Mouse (Mus musculus) lung, postnatal 10 days (tissue): ENCODE measurements around the gene Tnf.
A peak's percentile ranks its signal among the peaks of the same experiment; 100 is the strongest.

Experiments
- DNase-seq: peaks from one replicate; pipeline ENCODE4 v3.0.0; 2021

Gene Tnf

DNA sequence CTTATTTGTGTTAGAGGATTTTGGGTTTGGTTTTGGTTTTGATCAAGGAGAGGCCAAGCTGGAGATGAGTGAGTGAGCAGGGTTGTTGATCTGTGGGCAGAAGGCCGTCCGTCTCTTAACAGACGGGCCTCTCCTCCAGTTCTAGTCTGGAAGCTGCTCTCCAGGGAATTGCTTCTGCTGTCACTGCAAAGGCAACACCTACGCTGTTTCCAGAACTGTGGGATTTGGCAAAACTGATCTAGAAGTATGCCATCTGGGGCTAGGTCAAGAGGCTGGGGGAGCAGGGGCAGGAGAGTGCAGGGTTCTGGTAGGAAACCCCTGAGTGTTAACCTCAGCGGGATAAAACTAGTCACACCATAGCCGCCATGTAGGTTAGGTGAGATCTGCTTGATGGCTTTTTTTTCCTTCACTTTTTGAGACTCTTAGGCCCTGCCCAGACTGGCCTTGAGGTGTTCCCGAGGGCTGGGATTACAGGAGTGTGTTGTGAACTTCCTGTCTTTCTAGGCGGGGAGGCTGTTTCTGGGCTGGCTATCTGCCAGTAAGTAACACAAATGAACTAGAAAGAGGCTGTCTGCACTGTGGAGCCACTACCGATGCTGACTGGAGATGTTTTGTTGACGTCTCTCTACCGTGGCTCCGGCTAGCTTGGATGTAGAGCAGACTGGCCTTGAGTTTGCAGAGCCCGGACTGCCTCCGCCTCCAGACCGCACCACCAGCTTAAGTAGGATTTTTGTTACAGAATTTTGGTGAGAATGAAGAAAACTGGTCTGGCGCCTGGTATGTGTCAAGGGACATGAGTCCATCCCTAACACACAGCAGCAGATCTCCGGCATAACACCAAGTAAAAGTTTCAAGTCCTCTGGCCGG lies 31.5 kb upstream of the Tnf start, which contains the start of gene Atp6v1g2:
Gene Atp6v1g2 (plus strand): TSS at position 547 of the 867 bp plus-strand sequence.
- no peak for DNase-seq

DNA sequence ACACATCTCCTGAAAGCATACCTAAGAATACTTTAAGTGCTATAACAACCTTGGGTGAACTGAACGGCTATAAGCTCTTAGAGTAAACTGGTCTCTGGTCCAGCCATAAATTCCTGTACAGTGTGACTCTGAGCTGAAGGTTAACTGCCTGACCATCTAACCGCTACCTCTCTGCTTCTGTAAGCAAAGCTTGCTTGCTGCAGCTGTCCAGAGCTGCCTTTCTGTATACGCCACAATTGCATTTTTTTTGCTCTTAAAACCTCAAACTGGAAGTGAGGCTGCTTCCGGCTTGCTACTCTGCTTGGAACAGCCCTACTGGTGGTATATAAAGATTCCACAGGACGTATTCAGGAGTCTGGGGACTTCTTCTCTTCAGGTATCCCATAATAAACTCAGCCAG lies 30.9 kb upstream of the Tnf start:
- DNase-seq = no peak

DNA sequence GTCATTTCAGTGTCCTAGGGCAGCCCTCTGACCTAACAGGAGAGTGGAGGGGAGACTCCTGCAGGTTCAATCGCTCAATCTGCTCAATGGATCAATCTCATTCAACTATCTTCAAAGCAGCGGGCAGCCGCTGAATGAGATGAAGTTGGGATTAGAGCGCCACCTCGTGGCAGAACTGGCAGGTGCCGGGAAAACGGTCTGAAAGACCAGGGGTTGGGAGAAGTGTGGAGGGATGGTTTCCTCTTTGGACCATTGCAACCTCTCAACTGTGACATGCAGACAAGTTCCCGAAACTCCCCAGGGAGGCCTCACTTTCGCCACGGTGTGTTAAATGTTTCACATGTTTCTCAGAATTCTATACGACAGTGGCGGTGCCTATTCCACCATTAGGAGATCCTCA lies 30.2 kb upstream of the Tnf start:
- DNase-seq = peak; percentile 90

DNA sequence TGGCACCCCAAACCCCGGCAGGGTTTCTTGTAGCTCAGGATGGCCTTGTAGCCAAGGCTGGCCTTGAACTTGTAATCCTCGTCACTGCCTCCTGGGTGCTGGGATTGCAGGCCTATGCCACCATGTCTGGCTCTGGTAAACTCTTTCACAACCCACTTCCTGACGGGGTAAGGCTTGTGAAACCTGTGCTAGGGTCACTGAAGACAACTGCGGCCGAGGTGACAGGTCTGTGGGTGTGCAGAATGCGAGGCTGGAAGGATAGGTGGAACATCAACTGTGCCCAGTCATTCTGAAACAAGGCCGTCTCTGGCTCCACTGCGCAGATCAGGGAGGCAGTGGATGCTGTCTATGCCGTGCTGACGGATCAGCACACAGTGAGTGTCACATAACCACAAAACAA lies 29.2 kb upstream of the Tnf start:
- DNase-seq = no peak

DNA sequence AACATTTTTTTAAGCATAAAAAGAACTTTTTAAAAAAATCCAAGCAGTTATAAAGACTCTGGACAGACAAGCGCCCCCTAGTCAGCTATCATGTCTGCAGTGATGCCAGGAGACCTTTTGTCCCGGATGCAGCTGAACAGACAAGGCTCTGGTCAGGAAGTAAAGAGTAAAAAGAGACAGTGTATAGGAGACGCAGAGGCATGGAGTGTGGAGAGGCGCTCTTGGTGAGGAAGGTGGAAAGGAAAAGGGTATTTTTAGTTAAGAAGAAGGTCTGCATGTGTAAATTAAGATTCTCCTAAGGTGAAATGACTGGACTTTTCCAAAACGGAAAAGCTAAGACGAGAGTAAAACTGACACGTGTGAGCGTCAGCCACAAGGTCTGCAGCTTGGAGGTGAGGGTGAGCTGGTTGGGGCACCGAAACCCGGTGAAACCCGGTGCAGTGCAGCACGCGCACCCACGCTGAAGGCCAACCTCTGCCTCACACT lies 24.8 kb upstream of the Tnf start:
- DNase-seq = no peak

DNA sequence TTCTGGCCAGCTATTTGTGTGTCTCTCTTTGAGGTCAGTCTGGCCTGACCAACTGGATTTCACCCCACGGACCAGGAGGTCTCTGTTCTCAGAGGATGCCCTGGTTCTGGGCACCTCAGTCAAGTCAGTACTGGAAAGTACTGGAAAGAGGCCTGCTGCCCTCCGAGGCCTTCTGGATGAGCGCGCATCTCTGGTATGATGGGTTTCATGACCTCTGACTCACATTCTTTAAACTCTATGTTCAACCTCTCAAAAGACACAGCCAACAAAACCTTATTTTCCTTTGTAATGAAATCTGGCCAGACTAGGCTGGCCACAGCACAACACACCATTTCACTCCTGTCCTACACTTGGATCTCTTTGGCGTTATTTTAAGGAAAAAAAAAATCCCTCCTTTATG lies 23.6 kb upstream of the Tnf start:
- no peak for DNase-seq

DNA sequence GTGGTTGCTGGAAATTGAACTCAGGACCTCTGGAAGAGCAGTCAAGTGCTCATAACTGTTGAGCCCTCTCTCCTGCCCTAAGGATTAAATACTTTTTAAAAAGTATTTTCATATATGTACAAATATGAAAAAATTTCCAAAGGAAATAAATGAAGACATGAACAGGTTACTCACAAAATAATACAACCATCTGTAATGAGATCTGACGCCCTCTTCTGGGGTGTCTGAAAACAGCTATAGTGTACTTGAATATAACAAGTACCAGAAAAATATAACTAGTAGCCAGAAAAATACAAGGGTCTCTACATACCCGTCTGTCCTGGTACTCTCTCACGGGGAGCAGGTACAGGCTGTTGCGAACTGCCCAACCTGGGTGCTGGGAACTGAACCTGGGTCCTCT lies 22.8 kb upstream of the Tnf start:
- no peak for DNase-seq

DNA sequence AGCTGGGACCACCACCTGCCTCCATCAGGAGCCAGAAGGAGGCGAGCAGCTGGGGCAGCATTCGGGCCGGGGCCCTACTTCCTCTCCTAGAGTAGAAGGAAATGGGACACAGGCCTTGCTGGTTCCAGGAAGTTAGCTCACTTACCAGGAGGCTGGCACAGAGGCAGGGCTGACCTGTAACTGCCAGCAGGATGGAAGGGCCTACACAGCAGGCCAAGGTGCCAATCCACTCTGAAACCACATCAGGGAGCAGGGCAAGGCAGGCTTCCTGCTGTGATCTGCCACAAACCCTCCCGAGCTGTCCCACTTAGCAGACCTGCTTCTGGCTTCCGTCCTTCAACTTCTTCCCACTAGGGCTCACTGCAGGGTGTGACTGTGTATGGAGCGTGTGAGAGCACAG lies 20.5 kb upstream of the Tnf start:
- peak; percentile 53 for DNase-seq

DNA sequence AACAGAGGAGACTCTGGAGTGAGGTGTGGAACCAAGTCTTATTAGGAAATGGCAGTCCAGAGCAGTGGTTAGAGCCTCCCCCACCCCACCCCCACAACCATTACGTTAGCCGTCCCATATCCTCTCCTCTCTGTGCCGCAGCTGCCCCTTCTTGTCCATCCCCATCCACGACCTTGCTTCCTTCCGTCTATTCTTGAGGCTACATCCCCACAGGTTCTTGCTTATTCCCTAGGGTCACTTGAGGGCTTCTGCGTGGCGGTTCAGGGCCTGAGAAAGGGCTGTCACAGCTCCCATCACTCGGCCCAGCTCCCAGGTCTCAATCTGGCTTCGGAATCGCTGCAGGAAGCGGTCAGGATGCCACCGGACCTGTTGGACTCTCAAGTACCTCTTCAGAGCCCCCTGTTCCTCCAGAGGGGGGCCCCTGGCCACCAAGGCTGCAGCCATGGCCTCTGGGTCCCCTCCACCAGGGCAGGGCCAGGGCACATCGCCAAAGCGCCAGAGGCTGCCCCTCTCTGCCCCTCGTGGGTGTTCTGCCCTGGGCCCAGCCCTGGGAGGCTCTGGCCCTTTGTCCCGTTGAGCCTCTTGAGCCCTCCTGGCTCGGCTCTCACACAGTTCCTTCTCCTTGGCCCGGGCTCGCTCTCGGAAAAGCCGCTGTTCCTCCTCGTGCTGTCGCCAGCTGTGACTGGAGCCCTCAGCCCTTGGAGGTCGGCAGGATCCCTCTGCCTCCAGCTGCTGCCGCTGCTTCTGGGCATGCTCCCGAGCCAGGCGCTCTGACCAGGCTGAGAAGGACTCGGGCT lies 18.5 kb upstream of the Tnf start, which contains the start of gene Gm16181:
Gene Gm16181 (plus strand): TSS at position 679 of the 797 bp plus-strand sequence.
- DNase-seq = peak; percentile 78

DNA sequence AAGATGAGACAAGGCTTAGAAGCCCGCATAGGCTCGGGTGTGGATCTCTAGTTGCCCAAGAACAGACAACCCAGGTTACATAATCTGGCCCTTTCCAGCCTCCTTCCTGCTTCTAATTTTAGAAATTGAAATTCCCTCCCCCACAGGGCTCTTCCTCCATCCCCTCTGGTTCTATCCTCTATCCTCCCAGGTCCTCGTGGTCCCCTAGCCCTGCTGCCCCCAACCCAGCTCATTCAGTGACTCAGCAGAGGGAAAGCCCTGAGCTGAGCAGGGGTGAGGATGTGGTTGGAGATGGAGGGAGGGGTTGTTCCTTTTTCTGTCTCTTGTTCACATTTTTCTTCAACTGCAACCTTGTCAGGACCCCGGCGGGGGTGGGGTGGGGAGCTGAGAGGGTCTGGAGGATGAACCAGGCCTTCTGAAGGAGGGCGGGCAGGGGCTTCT lies 17.8 kb upstream of the Tnf start:
- no peak for DNase-seq

DNA sequence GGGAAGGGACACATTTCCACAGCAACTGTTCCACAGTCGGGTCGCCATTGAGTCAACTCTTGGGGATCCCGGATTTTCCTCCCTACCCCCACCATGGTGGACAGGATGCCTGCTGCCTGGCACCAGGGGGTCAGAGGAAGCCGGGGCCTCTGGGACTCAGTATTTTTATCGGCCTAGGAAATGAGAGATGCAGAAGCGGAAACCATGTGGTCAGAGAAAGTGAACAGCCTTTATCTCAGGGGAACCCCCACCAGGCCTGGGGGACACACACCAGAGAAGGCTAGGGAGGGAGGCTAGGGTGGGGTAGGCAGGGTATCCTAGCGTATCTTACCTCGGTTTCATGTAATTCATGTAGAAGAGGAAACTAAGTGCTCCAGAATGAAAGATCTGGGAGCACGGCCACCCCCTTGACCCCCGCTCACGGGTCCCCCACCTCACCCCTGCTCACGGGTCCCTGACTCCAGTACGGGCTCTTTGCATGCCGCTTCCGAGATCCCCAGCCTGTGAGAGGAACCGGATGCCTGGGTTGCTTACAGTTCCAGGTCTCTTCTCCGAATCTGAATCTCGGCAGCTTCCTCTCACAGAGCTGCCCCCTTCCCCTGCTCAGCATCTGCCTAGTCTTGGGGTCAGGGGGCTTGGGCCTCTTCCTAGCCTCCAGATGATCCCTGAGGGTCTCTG lies 16.8 kb upstream of the Tnf start:
- peak; percentile 73 for DNase-seq

DNA sequence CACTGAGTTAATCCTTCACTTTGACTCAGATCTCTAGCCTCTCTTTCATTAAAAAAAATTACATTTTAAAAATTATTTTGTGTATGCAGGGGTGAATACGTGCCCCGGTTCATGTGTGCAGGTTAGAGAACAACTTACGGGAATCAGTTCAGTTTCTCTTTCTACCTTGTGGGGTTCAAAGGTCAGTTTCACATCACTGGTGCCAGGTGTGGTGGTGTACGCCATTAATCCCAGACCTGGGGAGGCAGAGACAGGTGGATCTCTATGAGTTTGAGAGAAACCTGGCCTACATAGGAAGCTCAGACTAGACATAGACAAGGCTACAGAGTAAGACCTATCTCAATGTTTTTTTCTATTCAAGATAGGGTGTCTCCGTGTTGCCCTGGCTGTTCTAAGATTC lies 11.3 kb upstream of the Tnf start:
- no peak for DNase-seq

DNA sequence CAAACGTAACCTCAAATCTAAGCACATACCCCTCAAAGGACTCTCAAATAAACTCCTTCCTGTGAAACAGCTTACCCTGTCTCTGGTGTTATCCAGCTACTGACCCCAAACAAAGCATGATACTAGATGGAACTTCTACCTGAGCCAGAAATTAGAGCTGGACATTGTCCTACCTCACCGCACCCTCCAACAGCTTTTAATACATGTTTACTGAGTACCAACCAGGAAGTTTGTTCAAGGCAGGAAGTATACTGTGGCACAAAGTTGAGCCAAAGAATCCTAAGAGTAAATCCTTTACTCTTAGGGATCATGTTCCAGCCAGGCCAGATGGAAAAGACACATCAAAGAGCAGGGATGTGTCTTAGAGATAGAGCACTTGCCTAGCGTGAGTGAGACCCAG lies 8.8 kb upstream of the Tnf start:
- no peak for DNase-seq

DNA sequence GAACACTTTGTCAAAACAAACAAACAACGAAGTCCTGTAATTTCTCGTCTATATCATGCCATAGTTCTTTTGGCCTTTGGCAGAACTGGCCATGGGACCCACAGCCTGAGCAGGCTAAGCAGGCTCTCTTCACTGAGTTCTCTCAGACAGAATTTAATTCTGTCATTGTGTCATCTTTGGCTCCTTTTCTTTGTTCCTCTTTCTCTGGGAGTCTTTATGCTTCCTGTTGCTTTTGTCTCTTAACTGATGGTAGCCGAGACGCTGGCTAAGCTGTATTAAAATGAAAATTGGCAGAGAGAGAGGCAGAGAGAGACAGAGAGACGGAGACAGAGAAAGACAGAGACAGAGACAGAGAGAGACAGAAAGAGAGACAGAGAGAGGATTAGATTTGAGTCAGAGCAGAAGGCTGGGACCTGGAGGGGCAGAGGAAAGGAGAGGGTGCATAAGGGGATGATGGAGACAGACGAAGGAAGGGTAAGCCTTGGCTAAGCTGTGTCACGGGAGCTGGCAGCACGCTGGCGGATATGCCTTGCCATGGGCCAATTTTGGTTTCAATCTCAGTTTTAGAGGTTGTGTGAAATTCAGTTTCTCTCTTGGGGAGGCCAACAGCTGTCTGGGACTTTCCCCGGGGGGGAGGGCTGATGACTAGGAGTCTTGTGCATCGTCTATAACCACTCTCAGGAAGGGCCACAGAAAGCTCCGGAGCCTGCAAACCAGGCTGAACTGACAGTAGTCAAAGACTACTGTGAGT lies 8.2 kb upstream of the Tnf start:
- DNase-seq = no peak

DNA sequence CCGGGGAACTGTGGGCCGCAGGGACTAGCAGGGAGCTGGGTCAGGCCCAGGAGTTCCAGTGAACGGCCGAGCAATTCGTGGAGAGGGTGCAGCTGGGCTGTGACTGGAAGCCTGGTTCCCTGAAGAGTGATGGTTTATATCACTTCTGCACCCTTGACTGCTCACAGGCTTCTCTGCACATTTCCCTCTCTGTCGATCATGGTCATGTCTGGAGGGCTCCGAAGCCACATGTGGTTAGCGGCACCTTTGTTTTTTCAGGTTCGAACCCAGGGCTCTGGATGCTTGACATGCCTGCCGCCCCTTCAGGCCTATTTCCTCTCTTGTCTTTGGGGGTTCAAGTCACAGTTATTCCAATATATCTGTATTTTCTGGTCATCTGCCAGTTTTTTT lies 3.6 kb upstream of the Tnf start:
- DNase-seq = no peak

DNA sequence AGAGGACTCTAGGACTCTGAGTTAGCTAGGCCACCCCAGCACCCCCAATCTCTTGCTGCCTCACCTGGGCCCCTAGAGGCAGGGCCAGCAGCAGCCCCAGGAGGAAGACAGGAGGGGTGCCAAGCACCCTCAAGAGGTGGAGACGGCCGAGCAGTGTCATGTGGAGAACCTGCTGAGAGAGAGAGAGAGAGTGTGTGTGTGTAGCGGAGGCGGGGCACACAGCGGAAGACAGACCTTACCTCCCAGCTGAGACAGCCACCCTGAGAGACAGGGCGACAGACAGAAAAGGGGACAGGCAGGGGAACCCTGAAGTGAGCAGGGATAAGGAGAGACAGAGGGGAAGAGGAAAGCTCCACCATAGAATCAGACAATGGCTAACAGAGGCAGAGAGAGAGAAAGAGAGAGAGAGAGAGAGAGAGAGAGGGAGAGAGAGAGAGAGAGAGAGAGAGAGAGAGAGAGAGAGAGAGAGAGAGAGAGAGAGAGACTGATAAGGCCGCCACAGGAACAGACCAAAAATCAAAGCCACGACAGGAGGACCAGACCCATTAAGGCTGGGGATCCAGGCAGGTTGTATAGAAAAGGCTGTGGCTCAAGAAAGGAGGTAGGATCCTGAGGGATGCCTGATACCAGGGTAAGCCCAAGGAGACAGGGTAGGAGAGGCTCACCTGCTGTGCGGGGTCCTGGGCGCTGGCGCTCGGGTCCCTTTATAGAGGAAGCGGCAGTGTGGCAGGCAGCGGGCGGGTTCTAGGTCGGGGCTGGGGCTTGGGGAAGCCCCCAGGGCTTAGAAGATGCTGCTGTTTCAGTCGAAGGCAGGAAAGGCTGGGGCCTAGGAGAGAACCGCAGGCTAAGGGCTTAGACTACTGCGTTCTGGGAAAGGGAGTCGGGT lies 2.9 kb upstream of the Tnf start, which contains the start of gene Lta:
Gene Lta (minus strand): TSS at position 858 of the 886 bp plus-strand sequence.
- no peak for DNase-seq

DNA sequence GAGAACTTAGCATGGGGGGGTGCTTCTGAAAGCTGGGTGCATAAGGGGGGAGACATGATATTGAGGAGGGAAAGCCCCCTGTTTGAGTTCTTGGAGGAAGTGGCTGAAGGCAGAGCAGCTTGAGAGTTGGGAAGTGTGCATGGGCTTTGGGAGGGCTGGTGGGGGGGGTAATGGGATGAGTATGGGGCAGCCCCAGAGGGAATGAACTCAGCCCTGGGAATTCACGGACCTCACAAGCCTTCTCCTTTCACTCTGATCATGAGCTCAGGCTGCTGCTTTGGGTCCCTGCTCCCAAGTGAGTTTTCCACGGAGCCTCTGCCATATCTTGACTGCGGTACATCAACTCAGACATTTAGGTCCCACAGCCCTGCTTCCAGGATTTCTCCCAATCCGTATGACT lies 635 bp upstream of the Tnf start:
- no peak for DNase-seq

DNA sequence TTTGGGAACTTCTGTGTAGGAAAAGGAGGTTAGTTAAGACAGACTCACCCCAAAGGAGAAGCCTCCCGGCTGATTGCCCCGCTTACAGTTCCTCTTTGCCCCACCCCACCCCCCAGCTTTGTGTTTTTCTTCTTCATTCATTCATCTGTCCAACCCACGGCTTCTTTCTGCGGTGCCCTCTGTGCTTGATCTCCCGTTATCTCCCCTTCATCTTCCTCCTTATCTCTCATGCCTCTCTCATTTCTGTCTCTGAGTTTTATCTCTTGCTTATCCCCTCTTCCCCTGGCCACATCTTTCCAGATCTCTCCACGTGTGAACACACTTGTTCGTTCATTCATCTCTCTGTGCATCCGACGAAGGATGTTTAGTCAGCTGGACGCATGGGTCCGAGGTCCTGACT lies 679 bp downstream of the Tnf start:
- DNase-seq = no peak

DNA sequence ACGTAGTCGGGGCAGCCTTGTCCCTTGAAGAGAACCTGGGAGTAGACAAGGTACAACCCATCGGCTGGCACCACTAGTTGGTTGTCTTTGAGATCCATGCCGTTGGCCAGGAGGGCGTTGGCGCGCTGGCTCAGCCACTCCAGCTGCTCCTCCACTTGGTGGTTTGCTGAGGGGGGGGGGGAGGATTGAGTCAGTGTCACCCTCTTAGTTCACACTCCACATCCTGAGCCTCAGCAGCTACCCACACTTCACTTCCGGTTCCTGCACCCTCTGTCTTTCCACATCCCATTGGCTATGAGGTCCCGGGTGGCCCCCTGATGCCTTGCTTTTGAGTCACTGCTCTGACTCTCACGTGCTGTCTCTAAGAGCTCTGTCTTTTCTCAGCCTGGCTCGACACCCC lies 1.4 kb downstream of the Tnf start:
- no peak for DNase-seq

DNA sequence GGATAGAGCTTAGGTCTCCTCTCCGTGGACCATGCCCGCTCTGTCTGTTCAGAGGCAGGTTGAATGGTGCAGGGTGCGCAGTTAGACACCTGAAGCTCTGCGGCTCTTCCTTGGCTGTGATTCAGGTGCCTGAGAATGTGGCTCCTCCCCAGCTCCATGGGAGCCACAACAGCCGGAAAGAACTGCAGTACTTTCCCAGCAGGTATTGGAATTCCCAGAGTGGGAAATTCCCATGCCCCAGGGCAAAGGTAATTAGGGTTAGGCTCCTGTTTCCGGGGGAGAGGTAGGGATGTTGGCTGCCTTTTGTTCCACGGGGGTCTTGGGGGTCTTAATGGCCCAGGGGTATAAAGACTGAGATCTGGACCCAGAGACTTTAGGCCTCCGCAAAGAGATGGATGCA lies 2.9 kb downstream of the Tnf start:
- no peak for DNase-seq

DNA sequence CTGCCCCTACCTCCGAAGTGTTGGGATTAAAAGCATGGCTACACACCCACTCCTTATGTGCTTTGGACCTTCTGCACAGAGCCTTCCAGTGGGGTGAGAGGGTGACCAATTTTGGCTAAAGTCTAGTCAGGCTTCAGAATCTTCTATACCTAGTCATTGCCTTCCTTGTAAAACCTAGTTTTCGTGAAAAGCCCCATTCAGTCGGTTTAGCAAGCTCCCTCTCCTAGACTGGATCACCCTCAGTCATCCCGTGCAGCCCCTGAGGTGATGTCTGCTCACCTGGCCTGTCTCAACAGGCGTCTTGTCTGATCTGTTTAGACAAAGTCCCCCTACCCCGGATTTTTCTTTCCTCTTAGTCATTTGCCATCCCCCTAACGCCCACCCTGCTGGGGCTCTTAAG lies 3.8 kb downstream of the Tnf start:
- no peak for DNase-seq
